Mouse (Mus musculus): ENCODE results near the gene Golt1a.
A peak's percentile ranks its signal among the peaks of the same experiment; 100 is the strongest.

Golt1a gene

DNA sequence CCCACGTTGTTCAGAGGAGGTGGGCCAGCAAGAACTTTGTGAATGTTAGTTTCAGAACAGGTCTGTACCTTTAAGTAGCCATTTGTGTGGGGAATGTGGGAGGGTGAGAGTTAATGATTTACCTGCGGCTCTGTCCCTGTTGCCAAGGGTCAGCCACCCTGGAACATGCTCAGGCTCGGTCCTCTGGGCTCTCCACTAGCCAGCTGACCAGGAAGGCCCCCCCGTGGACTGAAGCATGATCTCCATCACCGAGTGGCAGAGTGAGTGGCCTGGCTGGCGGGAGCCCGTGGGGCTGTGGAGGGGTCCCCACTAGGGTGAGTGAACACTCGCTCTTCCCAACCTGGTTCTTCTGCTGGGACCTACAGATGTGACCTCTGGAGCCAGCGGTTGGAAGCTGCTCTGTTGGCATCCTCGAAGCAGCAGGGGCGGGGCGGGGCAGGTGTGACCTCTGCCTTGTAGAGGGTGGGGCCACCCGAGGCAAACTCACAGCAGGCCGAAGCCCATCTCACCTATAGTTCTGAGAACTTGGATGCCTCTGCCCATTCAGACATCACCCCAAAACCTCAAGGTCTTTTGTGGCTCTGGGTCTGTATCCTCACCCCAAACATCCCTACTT, at the start of gene Golt1a:
Gene Golt1a, plus strand, starts transcription at position 149 of the 616 bp plus-strand sequence.
- DNase-seq (ENCODE audit: low spot score), result no peak

DNA sequence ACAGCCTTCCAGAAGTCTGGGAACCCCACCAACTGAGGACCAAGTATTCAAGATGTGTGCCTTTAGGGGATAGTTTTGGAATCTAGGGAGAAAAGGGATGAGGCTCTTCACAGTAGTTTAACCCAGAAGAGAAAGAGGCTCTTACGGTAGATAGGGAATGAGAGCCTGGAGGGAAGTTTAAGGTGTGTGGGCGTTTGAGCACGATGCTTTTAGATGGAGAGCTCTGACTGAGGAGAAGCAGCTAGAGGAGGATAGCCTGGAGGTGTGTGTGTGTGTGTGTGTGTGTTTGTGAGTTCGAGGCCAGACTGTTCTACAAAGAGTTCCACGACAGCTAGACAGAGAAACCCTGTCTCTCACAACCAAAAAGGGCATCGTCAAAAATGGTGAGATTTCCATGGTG, 47.0 kb upstream of the Golt1a start:
- no peak for DNase-seq (ENCODE audit: low spot score)

DNA sequence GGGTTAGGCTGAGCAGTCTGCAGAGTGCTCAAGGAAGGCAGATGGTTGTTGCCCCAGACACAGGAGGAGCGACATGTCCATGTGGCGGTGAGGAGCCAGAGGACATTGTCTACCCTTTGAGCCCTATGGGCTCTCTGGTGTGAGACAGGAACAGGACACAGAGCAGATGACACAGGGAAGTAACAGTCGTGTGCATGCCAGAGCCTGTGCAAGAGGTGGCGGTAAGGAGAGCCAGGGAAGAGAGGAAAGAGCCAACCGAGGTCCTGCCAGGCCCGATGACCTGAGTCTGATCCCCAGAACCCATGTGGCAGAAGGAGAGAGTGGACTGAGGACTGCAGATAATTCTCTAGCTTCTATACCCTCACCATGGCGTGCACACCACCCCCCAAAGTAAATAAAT, 46.5 kb upstream of the Golt1a start:
- no peak for DNase-seq (ENCODE audit: low spot score)

DNA sequence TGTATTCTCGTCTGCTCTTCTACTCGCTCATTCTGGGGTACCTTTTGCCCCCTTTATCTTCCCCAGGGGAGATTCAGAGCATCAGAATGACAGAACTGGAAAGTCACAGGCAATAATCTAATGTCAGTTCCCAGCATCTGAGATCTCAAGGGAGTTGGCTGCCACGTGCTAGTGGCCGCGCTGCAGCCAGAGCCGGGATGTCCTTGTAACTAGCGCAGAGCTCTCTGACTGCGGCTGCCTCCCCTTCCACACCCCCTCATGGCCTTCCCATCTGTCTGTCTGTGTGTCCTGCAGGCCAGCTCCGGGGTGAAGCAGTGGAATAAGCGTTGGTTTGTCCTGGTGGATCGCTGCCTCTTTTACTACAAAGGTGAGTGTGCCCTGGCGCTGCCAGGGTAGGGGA, 45.2 kb upstream of the Golt1a start:
- no peak for DNase-seq (ENCODE audit: low spot score)

DNA sequence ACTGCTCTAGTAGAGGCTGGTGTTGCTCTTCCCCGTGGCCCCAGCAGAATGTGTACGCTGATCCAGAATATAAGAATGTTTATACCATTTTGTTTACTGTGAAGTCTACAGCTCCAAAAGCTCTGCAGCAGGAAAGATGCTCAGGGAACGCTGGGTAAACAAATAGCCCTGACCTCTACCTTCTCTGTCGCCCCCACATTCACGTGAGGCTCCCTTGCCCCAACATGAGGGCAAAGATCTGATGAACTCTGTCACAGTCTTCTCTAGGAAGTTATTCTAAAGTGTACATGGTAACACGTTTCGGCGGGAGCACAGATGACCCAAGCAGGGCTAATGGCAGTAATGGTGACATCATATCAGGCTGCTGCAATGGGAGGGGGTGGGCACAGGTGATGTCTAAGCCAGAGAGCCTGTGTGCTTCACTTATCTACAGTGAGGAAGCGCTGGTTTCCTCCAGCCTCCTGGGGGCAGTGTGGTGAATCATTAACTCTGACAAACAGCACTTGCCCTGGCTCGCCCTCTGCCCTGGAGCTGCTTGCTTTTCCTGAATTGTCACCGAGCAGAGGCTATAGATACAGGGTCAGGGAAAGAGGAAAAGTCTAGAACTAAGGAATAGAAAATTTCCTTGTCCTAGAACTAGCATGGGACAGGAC, 44.4 kb upstream of the Golt1a start:
- no peak for DNase-seq (ENCODE audit: low spot score)

DNA sequence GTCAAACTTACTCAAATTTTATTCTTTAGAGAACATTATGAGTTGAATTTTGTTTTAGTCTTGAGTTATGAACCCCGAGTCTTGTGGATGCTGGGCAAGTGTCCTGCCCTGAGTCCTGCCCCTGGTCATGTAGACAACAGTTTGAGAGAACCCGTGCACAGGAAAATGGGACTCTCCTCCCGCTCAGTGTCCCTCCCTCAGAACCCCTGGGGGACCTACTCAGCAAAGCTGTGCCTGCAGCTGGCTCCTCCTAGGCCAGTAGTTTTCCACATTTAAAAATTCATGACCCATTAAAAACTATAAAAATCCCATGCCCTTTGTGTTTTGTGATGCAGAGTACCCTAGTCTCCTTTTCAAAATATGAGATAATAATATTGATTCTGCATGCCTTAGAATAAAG, 42.5 kb upstream of the Golt1a start:
- DNase-seq (ENCODE audit: low spot score), result no peak

DNA sequence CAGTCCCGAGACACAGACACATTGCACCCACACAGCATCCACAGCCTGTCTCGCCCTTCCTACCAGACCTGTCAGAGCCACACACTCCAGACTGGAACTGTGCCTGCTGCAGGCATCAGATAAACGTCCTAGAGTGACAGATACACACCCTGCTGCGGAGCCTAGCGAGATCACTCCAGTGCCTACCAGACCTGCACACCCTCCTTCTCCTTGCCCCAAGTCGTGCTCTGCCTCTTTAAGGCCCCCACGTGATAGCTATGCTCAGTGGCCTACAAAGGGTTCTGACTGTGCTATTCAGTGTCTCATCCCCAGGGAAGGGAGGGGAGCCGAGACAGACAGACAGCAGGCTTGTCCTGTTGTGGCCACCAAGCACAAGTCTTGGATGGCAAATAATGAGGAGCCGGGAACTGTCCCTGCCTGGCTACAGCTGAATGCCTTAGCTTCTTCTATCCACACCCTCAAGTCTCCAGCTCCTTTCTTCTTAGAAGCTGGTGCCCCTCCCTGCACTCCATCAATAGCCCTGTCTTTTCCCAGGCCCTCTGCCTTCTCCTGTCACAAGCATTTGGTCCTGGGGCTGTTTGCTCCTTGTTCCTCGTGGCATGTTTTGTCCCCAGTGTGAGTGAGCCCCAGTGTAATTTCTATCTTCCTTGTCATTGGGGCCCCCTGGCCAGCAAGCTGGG, 41.6 kb upstream of the Golt1a start:
- no peak for DNase-seq (ENCODE audit: low spot score)

DNA sequence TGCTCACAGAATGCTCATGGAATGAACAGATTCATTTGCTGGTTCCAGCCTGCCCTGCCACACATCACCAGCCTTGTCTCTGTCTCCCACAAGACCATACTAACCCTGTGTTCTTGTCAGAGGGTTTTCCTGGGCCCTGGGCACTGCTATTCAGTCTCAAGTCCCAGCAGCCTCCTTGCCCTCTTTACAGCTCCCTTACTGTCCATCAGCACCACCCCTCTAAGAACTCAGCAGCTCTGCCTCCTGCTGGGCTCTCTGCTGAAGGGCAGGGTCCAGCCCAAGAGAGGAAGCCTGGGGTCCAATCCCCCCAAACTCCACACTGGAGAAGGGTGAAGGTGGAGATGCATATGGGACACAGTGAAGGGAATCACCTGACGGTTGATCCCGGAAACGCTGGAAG, 41.1 kb upstream of the Golt1a start:
- DNase-seq (ENCODE audit: low spot score), result no peak

DNA sequence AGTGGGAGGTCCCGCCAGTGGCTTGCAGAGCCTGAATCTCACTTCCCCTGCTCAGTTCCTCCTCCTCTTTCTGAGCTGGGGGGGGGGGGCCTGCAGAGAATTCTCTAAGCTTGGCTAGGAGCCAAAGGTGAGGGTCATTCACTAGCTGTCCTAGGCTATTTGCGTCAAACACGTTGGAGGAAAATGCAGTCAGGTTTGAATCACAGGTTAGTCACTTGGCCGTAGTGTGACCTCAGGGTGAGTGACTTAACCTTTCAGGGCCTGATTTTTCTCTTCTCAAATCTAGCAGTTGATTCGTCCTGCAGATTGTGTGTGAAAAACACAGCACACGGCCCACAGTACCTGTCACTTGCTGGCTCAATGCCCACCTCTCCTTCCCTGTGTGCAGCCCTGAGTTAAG, 39.3 kb upstream of the Golt1a start:
- DNase-seq (ENCODE audit: low spot score), result no peak

DNA sequence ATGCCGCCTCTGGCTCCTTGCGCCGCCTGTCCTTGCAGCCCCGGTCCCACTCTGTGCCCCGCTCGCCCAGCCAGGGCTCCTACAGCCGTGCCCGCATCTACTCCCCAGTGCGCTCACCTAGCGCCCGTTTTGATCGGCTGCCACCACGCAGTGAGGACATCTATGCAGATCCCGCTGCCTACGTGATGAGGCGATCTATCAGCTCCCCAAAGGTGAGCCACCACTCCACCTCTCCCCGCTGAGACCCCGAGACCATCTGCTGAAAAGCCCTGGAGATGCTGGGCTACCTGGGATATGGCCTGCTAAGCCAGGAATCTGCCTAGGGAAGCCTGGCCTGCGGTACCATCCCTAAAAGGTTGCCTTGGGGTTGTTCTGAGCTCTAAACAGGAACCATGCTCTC, 35.4 kb upstream of the Golt1a start:
- DNase-seq (ENCODE audit: low spot score), result no peak

DNA sequence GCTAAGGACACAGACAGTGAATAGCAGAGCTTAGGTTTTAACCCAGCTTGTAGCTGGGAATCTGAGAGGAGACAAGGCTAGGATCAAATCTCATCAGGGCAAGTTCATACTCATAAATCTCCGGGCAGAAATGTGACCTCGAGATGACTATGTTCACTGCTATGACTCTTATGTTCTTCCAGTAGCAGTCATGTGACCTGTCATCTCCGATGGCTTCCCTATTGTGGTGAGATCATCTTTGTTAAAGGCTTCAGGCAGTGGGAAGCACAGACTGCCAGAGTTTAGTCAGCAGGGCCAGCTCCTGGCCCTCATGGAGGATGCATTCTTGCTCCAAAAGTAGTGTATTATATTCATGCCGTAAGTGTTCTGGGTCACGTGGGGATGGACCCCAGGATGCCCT, 32.6 kb upstream of the Golt1a start:
- DNase-seq (ENCODE audit: low spot score), result no peak

DNA sequence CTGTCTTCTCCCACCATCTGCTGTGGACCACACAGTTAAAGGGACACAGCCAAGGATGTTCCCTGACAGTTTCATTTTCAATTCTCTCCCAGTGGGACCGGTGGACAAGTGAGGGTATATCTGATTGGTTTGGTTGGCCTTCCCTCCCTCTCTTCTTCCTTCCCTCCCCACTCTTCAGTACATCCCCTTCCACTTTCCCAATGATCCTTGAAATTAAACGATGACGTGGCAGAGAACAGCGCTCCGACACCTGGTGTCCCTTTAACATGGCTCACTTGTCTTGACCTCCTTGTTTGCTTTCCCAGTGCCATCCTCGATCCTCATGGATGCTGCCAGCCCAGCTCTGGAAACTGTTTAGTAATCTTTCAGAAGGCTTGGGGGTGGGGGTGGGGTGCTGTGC, 31.1 kb upstream of the Golt1a start:
- DNase-seq (ENCODE audit: low spot score), result no peak

DNA sequence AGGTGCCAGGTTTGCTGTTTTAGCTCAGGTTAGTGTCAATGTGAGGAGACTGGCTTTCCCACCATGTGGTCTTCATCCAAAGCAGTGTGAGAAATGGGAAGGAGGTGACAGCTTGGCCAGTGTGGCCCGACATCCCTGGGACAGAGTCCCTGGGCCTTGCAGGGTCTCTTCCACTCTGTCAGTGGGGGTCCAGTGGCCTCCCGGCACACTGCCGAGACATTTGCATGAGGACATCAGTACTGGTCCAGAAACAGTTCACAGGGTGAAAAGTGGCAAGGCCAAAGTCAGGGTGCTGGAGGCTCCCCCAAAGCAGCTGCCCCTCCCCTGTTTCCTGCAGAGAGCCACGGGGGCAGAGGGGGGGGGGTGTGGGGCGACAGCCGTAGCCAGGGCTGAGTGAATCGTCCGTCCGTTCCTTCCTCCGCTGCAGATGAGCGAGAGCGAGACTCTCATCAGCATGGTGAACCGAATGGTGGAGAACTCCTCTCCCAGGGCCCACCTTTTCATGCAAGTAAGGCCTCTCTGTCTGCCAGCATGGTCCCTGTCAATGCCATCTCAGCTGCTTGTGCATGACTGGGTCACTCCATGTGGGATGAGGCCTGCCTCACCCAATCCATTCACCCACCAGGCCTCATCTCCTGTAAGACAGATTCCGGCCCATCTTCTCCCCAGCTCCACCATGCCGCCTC, 30.5 kb upstream of the Golt1a start:
- no peak for DNase-seq (ENCODE audit: low spot score)

DNA sequence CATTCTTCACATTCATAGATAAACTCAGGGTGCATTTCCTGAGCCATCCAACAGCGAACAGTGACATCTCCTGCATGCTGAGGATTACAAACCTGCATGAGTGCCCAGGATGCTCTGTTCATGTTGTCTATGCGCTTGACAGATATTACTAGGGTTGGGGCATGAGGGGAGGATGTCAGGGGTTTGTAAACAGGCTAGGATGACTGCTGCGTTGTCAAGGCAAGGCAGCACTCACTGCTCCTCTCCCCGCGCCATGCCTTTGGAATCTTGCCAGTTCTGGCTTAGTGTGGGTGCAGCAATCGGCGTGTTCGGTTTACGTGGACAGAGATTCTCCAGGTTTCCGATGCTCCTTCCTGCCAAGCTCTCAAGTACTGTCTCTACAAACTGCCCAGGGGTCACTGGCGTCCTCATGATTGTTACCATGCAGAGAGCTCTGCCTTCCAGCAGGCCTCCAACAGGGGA, 29.9 kb upstream of the Golt1a start:
- DNase-seq (ENCODE audit: low spot score), result no peak

DNA sequence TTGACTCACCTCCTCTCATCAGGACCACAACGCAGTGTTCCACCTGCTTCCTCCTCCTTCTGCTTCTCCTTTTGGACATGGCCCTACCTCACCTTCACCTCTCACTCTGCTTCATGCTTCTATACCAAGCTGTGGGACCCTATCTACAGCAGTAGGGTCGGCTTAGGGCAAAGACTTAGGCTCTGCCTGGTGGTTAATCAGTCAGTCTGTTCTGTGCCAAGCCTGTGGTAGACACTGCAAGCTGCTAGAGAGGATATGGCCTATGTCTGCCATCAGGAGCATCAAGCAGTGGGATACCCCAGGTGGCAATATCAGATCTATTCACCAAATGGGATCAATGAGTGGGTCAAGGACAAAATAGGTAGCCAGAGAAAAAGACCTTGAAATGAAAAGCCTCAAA, 29.1 kb upstream of the Golt1a start:
- no peak for DNase-seq (ENCODE audit: low spot score)

DNA sequence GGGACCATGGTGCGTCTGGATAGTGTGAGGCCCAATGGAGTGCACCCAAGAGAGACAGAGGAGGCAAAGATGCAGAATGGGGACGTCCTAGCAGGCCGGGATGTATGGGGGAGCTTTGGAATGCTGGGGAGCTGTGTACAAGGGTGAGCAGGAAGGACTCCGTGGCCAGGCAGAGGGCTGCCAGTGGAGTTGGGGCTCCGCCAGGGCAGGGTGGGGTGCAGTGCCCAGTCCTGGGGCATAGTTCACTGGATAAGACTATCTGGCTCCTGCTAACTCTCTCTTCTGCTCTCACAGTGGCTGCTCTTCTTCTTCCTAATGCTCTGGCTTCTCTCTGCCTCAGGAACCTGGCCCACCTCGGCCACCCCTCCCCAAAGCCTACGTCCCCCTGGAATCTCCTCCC, 23.7 kb upstream of the Golt1a start:
- no peak for DNase-seq (ENCODE audit: low spot score)

DNA sequence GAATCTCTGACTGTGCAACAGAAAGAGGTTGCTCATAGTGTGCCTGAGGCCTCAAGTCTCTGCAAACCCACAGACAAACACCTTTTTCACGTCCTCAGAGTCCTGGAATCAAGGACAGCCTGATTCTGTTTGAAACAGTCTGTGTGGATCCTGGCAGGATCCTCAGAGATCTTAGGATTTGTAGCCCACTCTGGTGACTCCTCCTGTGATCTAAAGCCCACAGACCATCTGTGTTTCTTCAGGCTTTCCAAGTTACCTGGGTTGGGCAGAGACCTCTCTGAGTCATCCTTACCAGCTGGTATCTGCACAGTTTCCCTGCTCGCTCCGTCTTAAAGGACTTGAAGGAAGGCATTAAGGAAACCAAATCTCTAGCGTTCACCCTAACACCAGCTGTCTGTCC, 22.5 kb upstream of the Golt1a start:
- DNase-seq (ENCODE audit: low spot score), result no peak

DNA sequence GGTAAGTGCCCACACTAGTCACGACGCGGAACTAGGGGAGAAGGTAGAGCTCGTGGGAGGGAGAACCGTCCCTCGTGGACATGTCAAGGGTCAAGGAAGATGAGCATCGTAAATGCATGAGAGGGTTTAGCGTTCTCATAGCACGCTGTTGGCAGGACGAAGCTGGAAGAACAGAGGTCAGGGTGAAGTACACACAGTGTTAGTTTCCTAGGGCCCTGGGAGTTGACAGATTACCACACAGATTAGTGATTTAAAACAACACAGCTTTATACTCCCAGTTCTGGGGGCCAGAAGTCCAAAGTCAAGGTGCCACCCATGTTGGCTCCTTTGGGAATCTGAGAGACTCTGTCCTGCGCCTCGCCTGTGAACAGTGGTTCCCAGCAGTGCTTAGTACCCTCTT, 21.7 kb upstream of the Golt1a start:
- DNase-seq (ENCODE audit: low spot score), result no peak

DNA sequence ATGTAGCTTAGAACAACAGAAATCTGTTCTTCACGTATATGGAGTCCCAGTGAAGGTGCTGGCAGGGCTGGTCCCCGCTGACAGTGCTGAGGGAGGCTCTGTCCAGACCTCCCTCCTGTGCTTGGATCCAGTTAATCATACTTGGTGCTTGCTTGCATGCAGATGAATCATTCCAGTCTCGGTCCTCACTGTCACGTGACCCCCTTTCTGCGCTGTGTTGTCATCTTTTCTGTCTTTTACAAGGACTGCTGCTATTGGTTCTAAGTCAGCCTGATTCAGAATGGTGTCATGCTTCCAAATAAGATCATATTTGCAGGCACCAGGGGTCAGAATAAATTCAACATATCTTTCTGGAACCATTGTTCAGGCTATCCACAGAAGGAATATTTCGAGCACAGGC, 17.7 kb upstream of the Golt1a start:
- no peak for DNase-seq (ENCODE audit: low spot score)

DNA sequence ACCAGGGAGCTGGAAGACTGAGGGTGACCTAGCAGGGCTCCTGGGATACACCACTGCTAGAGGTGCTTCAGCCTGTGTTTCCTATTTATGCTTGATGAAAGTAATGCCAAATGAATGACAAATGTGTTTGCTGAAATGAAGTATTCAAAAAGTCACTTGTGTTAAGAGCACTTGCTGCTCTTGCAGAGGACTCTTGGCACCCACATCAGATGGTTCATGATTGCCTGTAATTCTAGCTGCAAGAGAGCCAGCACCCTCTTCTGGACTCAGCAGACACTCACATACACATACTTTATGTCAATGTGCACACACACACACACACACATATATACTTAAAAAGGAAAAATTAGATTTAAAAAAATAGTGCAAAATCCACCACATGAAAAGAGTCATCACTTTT, 17.0 kb upstream of the Golt1a start:
- DNase-seq (ENCODE audit: low spot score), result no peak

DNA sequence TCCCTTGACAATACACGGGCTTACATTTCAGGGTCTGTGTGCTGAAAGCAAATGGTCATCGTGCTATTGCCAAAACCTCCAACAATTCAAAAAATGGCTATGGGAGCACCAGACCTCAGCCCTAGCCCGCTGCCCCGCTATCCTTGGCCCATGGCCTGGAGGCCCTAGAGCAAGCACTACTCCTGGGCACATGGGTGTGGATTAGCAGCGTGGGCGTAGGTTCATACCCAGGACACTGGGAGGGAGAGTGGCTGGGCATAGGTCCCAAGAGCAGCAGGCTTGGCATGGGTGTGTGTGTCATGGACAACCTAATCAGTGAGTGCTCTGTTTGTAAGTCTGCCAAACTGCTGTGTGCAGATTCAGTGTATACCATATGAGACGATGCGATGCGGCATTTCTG, 13.2 kb upstream of the Golt1a start:
- peak; percentile 66 for DNase-seq (ENCODE audit: low spot score)

DNA sequence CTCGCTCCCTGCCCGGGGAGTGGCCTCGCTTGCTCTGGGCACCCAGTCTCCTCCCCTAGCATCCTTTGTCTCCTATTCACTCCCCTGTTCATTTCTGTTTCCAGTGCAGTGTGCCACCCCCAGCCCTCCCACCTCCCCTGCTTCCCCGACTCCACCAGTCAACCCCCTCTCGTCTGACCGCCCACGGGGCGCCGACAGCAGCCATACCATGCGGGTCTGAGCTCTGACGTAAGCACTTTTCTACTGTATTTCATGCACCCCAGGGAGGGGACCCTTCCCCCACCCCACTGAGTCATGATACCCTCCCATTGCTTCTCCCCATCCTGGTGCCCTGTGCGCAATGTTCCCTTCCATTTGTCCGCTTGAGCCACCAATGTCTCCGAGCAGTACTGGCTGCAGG, 10.8 kb upstream of the Golt1a start:
- DNase-seq (ENCODE audit: low spot score), result no peak

DNA sequence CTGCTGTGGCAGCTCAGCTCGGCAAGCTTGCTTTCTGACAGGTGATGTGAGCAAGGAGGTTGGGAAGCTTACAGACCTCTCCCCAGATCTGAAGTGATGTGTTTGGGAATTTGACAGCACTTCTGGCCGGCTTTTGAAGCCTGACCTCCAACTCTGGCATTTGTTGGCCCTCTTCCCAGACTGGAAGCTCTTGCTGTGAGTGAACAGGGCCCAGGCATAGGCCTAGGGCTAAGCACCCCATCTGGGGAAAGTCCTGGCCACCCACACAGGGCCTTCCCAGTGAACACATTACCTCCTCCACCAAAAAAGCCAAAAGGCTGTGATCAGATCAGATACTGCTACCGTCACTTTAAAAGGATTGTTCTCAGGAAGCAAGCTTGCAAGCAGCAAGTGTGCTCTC, 7.1 kb upstream of the Golt1a start:
- DNase-seq (ENCODE audit: low spot score), result no peak
